Mouse (Mus musculus): Measurements from ENCODE around the gene Trip4. TPM values are rescaled to one million over a fixed set of nuclear protein-coding genes. Genes with fewer than 3 reads are reported as not detected.

Gene Trip4
- polyA plus RNA-seq (2015; fragmentation: Nextera tagmentation; extraction: Ambion mirVana), result 27.0 and 27.5 TPM in 2 replicates

- ATAC-seq, result peak; percentile 99
- Histone ChIP-seq H3K4me3 (replicated peaks; ENCODE audit: low read length) (peak within 1 kb of the TSS; percentile 88), H3K4me2 (ENCODE audit: low read length) (peak within 1 kb of the TSS; percentile 85), H3K9me3 (ENCODE audit: control insufficient read depth, low read length) (no peaks in the 10 kb centered on the region), H3K9ac (replicated peaks; ENCODE audit: low read depth, low read length) (peak within 1 kb of the TSS; percentile 82), H3K36me3 (ENCODE audit: control insufficient read depth, insufficient read depth) (no peaks in the 10 kb centered on the region), H3K27me3 (replicated peaks; ENCODE audit: control insufficient read depth, insufficient read depth, low read length) (no peaks in the 10 kb centered on the region), H3K4me1 (replicated peaks; ENCODE audit: control insufficient read depth, insufficient read depth, low read length) (peaks cover 6% of the 10 kb centered on the region), H3K27ac (ENCODE audit: low read length) (peak within 1 kb of the TSS; percentile 90)
- 0% methylated on average over 34 of the region's 38 CpGs for WGBS
These were observed at the start of gene Trip4, which contains the start of gene Csnk1g1 for GRCm38 (mm10) chr9:65908394-65909300. Gene Trip4, minus strand, starts transcription at chr9:65908794. Gene Csnk1g1, plus strand, starts transcription at chr9:65908924.

DNA sequence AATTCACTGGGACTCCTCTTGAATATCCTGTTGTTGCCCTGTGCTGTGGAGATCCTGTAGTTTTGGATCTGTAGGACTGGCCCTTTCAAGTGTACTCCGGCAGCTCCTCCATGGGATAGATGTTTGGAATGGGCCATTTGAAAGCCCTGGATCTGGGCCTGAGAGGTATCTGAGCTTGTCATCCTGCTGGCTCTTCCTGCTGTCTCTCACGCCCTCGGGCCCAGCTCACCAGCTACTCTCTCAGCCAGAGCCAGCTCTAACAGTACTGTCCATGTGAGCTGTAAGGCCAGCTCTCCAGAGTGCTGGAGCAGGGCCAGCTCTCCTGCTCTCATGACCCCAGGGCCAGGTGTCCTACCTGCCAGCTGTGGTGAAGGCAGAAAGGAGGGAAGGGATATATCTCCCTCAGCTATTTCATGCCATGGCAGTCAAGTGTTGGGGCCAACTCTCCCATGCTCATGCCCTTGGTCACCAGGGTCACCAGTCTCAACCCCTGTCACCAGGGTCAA, 42.5 kb upstream of the Trip4 start:
- no peak for ATAC-seq
- no peaks in the 10 kb centered on the region for H3K9me3 ChIP-seq (ENCODE audit: control insufficient read depth, low read length)
- no peak overlapping the region for H3K9ac ChIP-seq (replicated peaks; ENCODE audit: low read depth, low read length)
- WGBS, result 90% methylated on average over 3 of the region's 3 CpGs
- H3K27me3 ChIP-seq (replicated peaks; ENCODE audit: control insufficient read depth, insufficient read depth, low read length), result no peaks in the 10 kb centered on the region
- H3K4me3 ChIP-seq (replicated peaks; ENCODE audit: low read length), result no peak overlapping the region
- no peaks in the 10 kb centered on the region for H3K4me1 ChIP-seq (replicated peaks; ENCODE audit: control insufficient read depth, insufficient read depth, low read length)
- H3K4me2 ChIP-seq (ENCODE audit: low read length), result no peak overlapping the region
- H3K27ac ChIP-seq (ENCODE audit: low read length), result no peak overlapping the region
- H3K36me3 ChIP-seq (ENCODE audit: control insufficient read depth, insufficient read depth), result no peaks in the 10 kb centered on the region

GRCm38 (mm10) chr9:65937566-65937965, 29.0 kb upstream of the Trip4 start:
- no peaks in the 10 kb centered on the region for H3K9me3 ChIP-seq (ENCODE audit: control insufficient read depth, low read length)
- no peaks in the 10 kb centered on the region for H3K27me3 ChIP-seq (replicated peaks; ENCODE audit: control insufficient read depth, insufficient read depth, low read length)
- no peak overlapping the region for H3K27ac ChIP-seq (ENCODE audit: low read length)
- no peak overlapping the region for H3K4me3 ChIP-seq (replicated peaks; ENCODE audit: low read length)
- H3K9ac ChIP-seq (replicated peaks; ENCODE audit: low read depth, low read length), result no peak overlapping the region
- 88% methylated on average over 2 of the region's 2 CpGs for WGBS
- H3K36me3 ChIP-seq (ENCODE audit: control insufficient read depth, insufficient read depth), result no peaks in the 10 kb centered on the region
- no peaks in the 10 kb centered on the region for H3K4me1 ChIP-seq (replicated peaks; ENCODE audit: control insufficient read depth, insufficient read depth, low read length)
- no peak for ATAC-seq
- no peak overlapping the region for H3K4me2 ChIP-seq (ENCODE audit: low read length)

GRCm38 (mm10) chr9:65929826-65930225, 21.2 kb upstream of the Trip4 start:
- ATAC-seq, result no peak

DNA sequence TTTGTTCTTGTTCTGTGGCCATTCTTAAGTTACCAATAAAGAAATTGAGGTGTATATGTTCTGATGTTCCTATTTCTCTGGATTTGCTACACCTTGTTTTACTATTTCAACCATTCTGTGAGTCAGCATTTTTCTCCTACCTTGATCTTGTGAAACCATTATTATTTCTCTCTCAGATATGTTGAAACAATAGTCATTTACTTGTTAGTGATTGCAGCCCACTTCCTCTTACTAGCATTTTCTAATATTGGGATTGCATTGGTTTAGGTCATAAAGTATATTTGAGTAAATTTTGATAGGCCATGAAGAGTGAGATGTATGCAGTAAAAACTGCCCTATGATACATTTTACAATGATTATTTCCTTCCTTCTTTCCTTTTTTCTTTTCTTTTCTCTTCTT, 19.9 kb upstream of the Trip4 start:
- no peak for ATAC-seq
- no peak overlapping the region for H3K4me3 ChIP-seq (replicated peaks; ENCODE audit: low read length)
- H3K4me2 ChIP-seq (ENCODE audit: low read length), result no peak overlapping the region
- H3K27me3 ChIP-seq (replicated peaks; ENCODE audit: control insufficient read depth, insufficient read depth, low read length), result no peaks in the 10 kb centered on the region
- no peaks in the 10 kb centered on the region for H3K36me3 ChIP-seq (ENCODE audit: control insufficient read depth, insufficient read depth)
- H3K4me1 ChIP-seq (replicated peaks; ENCODE audit: control insufficient read depth, insufficient read depth, low read length), result no peaks in the 10 kb centered on the region
- H3K27ac ChIP-seq (ENCODE audit: low read length), result no peak overlapping the region
- H3K9ac ChIP-seq (replicated peaks; ENCODE audit: low read depth, low read length), result no peak overlapping the region
- H3K9me3 ChIP-seq (ENCODE audit: control insufficient read depth, low read length), result no peaks in the 10 kb centered on the region

More at GRCm38 (mm10) chr9:65929826-65930225, 21.2 kb upstream of the Trip4 start:
- no peak overlapping the region for H3K4me3 ChIP-seq (replicated peaks; ENCODE audit: low read length)
- no peak overlapping the region for H3K9ac ChIP-seq (replicated peaks; ENCODE audit: low read depth, low read length)
- H3K4me2 ChIP-seq (ENCODE audit: low read length), result no peak overlapping the region
- H3K9me3 ChIP-seq (ENCODE audit: control insufficient read depth, low read length), result no peaks in the 10 kb centered on the region
- H3K4me1 ChIP-seq (replicated peaks; ENCODE audit: control insufficient read depth, insufficient read depth, low read length), result no peaks in the 10 kb centered on the region
- no peak overlapping the region for H3K27ac ChIP-seq (ENCODE audit: low read length)
- no peaks in the 10 kb centered on the region for H3K27me3 ChIP-seq (replicated peaks; ENCODE audit: control insufficient read depth, insufficient read depth, low read length)
- H3K36me3 ChIP-seq (ENCODE audit: control insufficient read depth, insufficient read depth), result no peaks in the 10 kb centered on the region

DNA sequence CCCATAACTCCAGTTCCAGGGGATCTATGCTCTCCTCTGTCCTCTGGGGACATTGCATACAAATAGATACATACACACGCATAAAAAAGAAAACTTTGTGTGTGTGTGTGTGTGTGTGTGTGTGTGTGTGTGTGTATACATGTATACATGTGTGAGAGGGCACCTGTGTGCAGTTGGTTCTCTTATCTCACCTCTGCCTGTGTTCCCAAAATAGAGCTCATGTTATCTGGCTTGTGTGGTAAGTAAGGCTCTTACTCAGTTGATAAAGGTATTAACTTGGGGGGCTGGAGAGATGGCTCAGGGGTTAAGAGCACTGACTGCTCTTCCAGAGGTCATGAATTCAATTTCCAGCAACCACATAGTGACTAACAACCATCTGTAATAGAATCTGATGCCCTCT, 8.4 kb upstream of the Trip4 start:
- no peaks in the 10 kb centered on the region for H3K36me3 ChIP-seq (ENCODE audit: control insufficient read depth, insufficient read depth)
- WGBS, result 84% methylated on average over 1 of the region's 1 CpGs
- no peaks in the 10 kb centered on the region for H3K27me3 ChIP-seq (replicated peaks; ENCODE audit: control insufficient read depth, insufficient read depth, low read length)
- no peak for ATAC-seq
- no peak overlapping the region for H3K4me3 ChIP-seq (replicated peaks; ENCODE audit: low read length)
- no peaks in the 10 kb centered on the region for H3K4me1 ChIP-seq (replicated peaks; ENCODE audit: control insufficient read depth, insufficient read depth, low read length)
- H3K9me3 ChIP-seq (ENCODE audit: control insufficient read depth, low read length), result no peaks in the 10 kb centered on the region
- H3K9ac ChIP-seq (replicated peaks; ENCODE audit: low read depth, low read length), result no peak overlapping the region
- no peak overlapping the region for H3K27ac ChIP-seq (ENCODE audit: low read length)
- H3K4me2 ChIP-seq (ENCODE audit: low read length), result no peak overlapping the region

DNA sequence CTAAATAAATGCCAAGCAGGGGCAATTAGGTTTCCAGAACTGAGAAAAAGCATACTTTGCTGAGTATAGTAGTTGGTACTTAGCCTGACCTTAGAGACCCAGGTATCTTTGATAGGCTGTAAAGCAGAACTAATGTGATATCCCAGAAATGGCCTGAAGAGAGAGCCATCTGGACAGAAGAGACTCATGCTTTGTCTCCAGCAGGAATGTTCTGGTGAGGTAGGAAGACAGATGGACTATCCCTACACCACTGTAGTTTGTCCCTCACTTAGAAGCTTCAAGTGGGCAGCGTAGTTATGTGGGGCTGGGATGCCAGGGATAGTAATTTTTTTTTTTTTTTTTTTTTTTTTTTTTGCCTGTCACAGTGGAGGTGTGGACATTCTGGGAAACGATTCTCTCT, 5.4 kb upstream of the Trip4 start:
- H3K27ac ChIP-seq (ENCODE audit: low read length), result no peak overlapping the region
- no peaks in the 10 kb centered on the region for H3K27me3 ChIP-seq (replicated peaks; ENCODE audit: control insufficient read depth, insufficient read depth, low read length)
- no peak overlapping the region for H3K4me3 ChIP-seq (replicated peaks; ENCODE audit: low read length)
- WGBS, result 71% methylated on average over 2 of the region's 2 CpGs
- no peaks in the 10 kb centered on the region for H3K9me3 ChIP-seq (ENCODE audit: control insufficient read depth, low read length)
- H3K9ac ChIP-seq (replicated peaks; ENCODE audit: low read depth, low read length), result no peak overlapping the region
- no peak overlapping the region for H3K4me2 ChIP-seq (ENCODE audit: low read length)
- ATAC-seq, result no peak
- H3K4me1 ChIP-seq (replicated peaks; ENCODE audit: control insufficient read depth, insufficient read depth, low read length), result 0 out of 2 replicates have a peak, but pooled peaks cover 2% of the 10 kb centered on the region
- H3K36me3 ChIP-seq (ENCODE audit: control insufficient read depth, insufficient read depth), result no peaks in the 10 kb centered on the region

DNA sequence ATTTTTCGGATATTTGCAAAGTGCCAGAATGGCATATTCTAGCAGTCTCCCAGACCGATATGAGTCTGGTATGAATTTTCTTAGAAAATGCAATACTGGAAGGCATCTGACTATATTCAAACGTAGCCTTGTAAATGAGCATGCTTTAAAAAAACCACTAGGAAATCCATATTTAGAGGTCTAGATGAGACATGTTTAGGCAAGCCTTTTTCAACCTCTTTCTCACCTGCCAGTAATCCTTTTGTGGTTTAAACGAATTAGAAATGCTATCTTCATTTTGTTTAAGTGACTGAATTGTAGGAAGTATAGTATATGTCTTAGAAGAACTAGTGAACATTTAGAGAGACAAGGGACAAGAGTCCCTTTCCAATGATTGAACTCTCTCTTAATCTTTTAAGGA, 1.2 kb upstream of the Trip4 start:
- Histone ChIP-seq H3K36me3 (ENCODE audit: control insufficient read depth, insufficient read depth) (no peaks in the 10 kb centered on the region), H3K9ac (replicated peaks; ENCODE audit: low read depth, low read length) (peak overlapping the region; percentile 82), H3K9me3 (ENCODE audit: control insufficient read depth, low read length) (no peaks in the 10 kb centered on the region), H3K4me3 (replicated peaks; ENCODE audit: low read length) (peak overlapping the region; percentile 88), H3K4me2 (ENCODE audit: low read length) (peak overlapping the region; percentile 85), H3K27me3 (replicated peaks; ENCODE audit: control insufficient read depth, insufficient read depth, low read length) (no peaks in the 10 kb centered on the region), H3K4me1 (replicated peaks; ENCODE audit: control insufficient read depth, insufficient read depth, low read length) (peaks cover 6% of the 10 kb centered on the region), H3K27ac (ENCODE audit: low read length) (peak overlapping the region; percentile 90; the same call in 1 of the 2 replicates)
- WGBS, result 5% methylated on average over 4 of the region's 4 CpGs
- no peak for ATAC-seq

GRCm38 (mm10) chr9:65909301-65909801, 757 bp upstream of the Trip4 start:
- WGBS, result under 1% methylated on average over 34 of the region's 34 CpGs
- H3K27me3 ChIP-seq (replicated peaks; ENCODE audit: control insufficient read depth, insufficient read depth, low read length), result no peaks in the 10 kb centered on the region
- H3K4me3 ChIP-seq (replicated peaks; ENCODE audit: low read length), result peak overlapping the region; percentile 88
- H3K9me3 ChIP-seq (ENCODE audit: control insufficient read depth, low read length), result no peaks in the 10 kb centered on the region
- H3K36me3 ChIP-seq (ENCODE audit: control insufficient read depth, insufficient read depth), result no peaks in the 10 kb centered on the region
- H3K4me2 ChIP-seq (ENCODE audit: low read length), result peak overlapping the region; percentile 85
- H3K27ac ChIP-seq (ENCODE audit: low read length), result peak overlapping the region; percentile 90
- peaks cover 6% of the 10 kb centered on the region for H3K4me1 ChIP-seq (replicated peaks; ENCODE audit: control insufficient read depth, insufficient read depth, low read length)
- peak overlapping the region; percentile 82 for H3K9ac ChIP-seq (replicated peaks; ENCODE audit: low read depth, low read length)
- peak; percentile 46 for ATAC-seq

Data from forebrain, embryonic 16.5 days (tissue).